Mouse (Mus musculus) brain, embryonic 14.5 days (tissue): ENCODE measurements around the gene Naaladl2.

Source experiments
- CTCF ChIP-seq: fragments of 200-500 bp; IDR thresholded peaks from 2 replicates; pipeline ENCODE4 v1.5.1; 2012; ENCODE audit warnings: inconsistent platforms, mild to moderate bottlenecking, moderate library complexity, borderline replicate concordance; ENCODE audit not compliant: insufficient read depth, insufficient read length; ENCODE audit errors: extremely low read depth
- POLR2A ChIP-seq: fragments of 200-500 bp; IDR thresholded peaks from 2 replicates; pipeline ENCODE4 v1.6.1; 2012; ENCODE audit warnings: mild to moderate bottlenecking, inconsistent platforms, borderline replicate concordance; ENCODE audit not compliant: poor library complexity, insufficient read depth, insufficient read length, severe bottlenecking; ENCODE audit errors: extremely low read depth

- no peak for TF ChIP-seq POLR2A
- no peak for TF ChIP-seq CTCF
Measured at GRCm38 (mm10) chr3:24782784-24783461, 361.1 kb downstream of the Naaladl2 start.
